Mouse (Mus musculus): Measurements from ENCODE around the gene Lhx6.

- no peak for TF ChIP-seq CTCF (IDR thresholded peaks at IDR 0.05; ENCODE audit: extremely low read depth, insufficient read depth, insufficient read length, insufficient replicate concordance)
- TF ChIP-seq POLR2A (IDR thresholded peaks at IDR 0.05; ENCODE audit: low read depth, low read length), result no peak
Observed at GRCm38 (mm10) chr2:36082802-36083580, 22.2 kb downstream of the Lhx6 start.

All from spleen, adult 2 months (tissue).